In genomic region chr11:102827097-102827496, GRCm38 (mm10) we compare ENCODE assay signal across 35 mouse cellular contexts. TPM values are rescaled to one million over a fixed set of nuclear protein-coding genes. Genes with fewer than 3 reads are reported as not detected.
DNase-seq lines count a peak whose midpoint lies in the region; ATAC-seq and TF ChIP-seq lines count a peak whose summit lies in the region.
"Had no signal": no experiment of that assay in that cellular context is flagged by ENCODE, and none has a peak within 500 bp of the region (broad histone marks: within the 10 kb centered on the region; RNA-seq: fewer than 3 reads in every experiment).

No protein-coding gene starts in this region.

- peak overlapping the region; percentile 49 for H3K27ac ChIP-seq in gastrocnemius, adult 2 months
- 0 out of 4 replicates have a peak overlapping the region, but pooled peaks of 1 of the 2 experiments have one; percentile 0 for H3K27ac ChIP-seq in heart, embryonic 14.5 days (replicated peaks in 1 of 2; ENCODE audit: control insufficient read depth in 1 of 2, insufficient read depth in 1 of 2, low read depth in 2 of 2, low read length in 2 of 2)
- no peak overlapping the region for H3K27ac ChIP-seq in CH12.LX (ENCODE audit: insufficient read depth, low read depth)
- H3K27ac ChIP-seq: embryonic facial prominence, embryonic 15.5 days; forebrain, embryonic 15.5 days; hindbrain, embryonic 14.5 days; hindbrain, postnatal 0 days had no signal

- no peak overlapping the region for H3K4me2 ChIP-seq in heart, embryonic 14.5 days (ENCODE audit: low read length)
- no peak overlapping the region for H3K4me2 ChIP-seq in CH12.LX (ENCODE audit: insufficient read depth, low read depth, poor library complexity, severe bottlenecking)
- H3K4me2 ChIP-seq: embryonic facial prominence, embryonic 15.5 days; forebrain, embryonic 15.5 days; heart, embryonic 12.5 days; hindbrain, embryonic 14.5 days had no signal

- no peak for TF ChIP-seq POLR2A in CH12.LX (IDR thresholded peaks at IDR 0.05; ENCODE audit: low read depth, low read length)

- WGBS in heart, embryonic 14.5 days, result 51% methylated on average over 4 of the region's 4 CpGs

- H3K36me3 ChIP-seq in heart, embryonic 14.5 days (ENCODE audit: control insufficient read depth, insufficient read depth, low read length), result no peaks in the 10 kb centered on the region
- no peaks in the 10 kb centered on the region for H3K36me3 ChIP-seq in CH12.LX (replicated peaks in 1 of 2; ENCODE audit: control insufficient read depth in 1 of 2, insufficient read depth in 1 of 2, low read length in 1 of 2)
- H3K36me3 ChIP-seq: embryonic facial prominence, embryonic 15.5 days; forebrain, embryonic 15.5 days; heart, embryonic 12.5 days had no signal

- intact Hi-C loops in gastrocnemius, adult 2 months (cut with DNase I), result no loop called here
- intact Hi-C loops in gastrocnemius, postnatal 14 days (cut with DNase I; ENCODE audit: low total_unique reads), result no loop called here

- H3K27me3 ChIP-seq in heart, embryonic 14.5 days (ENCODE audit: control insufficient read depth, insufficient read depth, low read length), result no peaks in the 10 kb centered on the region
- H3K27me3 ChIP-seq in CH12.LX (replicated peaks), result peaks cover 39% of the 10 kb centered on the region
- H3K27me3 ChIP-seq: embryonic facial prominence, embryonic 15.5 days; forebrain, embryonic 15.5 days; heart, embryonic 12.5 days had no signal

- H3K9ac ChIP-seq in heart, embryonic 14.5 days (ENCODE audit: low read length), result peak overlapping the region; percentile 25; the same call in 1 of the 2 replicates
- H3K9ac ChIP-seq in CH12.LX (ENCODE audit: insufficient read depth, low read depth), result no peak overlapping the region
- H3K9ac ChIP-seq: embryonic facial prominence, embryonic 15.5 days; forebrain, embryonic 15.5 days; heart, embryonic 12.5 days; hindbrain, embryonic 14.5 days had no signal

- TF ChIP-seq EP300 in CH12.LX (IDR thresholded peaks at IDR 0.05; ENCODE audit: low read length), result peak; percentile 80

- in situ Hi-C loops in CH12.LX (cut with MboI; ENCODE audit: low pct_ligation_motif_present, low pct_unique_long_range_greater_than_20kb, low sequenced_read_pairs), result no loop called here

- no peak for DNase-seq in gastrocnemius, adult 2 months
- DNase-seq in gastrocnemius, postnatal 14 days, result no peak
- no peak for DNase-seq in heart, postnatal 4 days
- peak; percentile 43 for DNase-seq in CH12.LX (ENCODE audit: extremely low read depth)
- no peak for DNase-seq in adrenal gland, postnatal 14 days
- DNase-seq: adrenal gland, postnatal 10 days; cerebellum, adult 11-12 months; cerebellum, adult 8-10 months; cerebellum, postnatal 10 days; cerebellum, postnatal 36 days; embryo, embryonic 11 days; gastrocnemius, postnatal 10 days; heart, postnatal 10 days; heart, postnatal 36 days; kidney, adult 18-20 months; kidney, adult 9 months had no signal

- no peak for TF ChIP-seq RAD21 in CH12.LX (IDR thresholded peaks at IDR 0.05; ENCODE audit: low read depth, low read length)

- H3K9me3 ChIP-seq in heart, embryonic 14.5 days (ENCODE audit: control insufficient read depth, low read length), result no peaks in the 10 kb centered on the region
- peaks cover 7% of the 10 kb centered on the region for H3K9me3 ChIP-seq in CH12.LX (replicated peaks; ENCODE audit: low read length)
- H3K9me3 ChIP-seq: embryonic facial prominence, embryonic 15.5 days; forebrain, embryonic 15.5 days; heart, embryonic 12.5 days had no signal

- H3K4me1 ChIP-seq in heart, embryonic 14.5 days (ENCODE audit: control insufficient read depth in 2 of 2, insufficient read depth in 2 of 2, low read length in 2 of 2), result peaks cover 10 to 13% of the 10 kb centered on the region in 2 experiments; a peak in 3 of 4 replicates
- peaks cover 3 to 5% of the 10 kb centered on the region in 2 experiments; a peak in 3 of 4 replicates for H3K4me1 ChIP-seq in CH12.LX (ENCODE audit: control insufficient read depth in 1 of 2, insufficient read depth in 2 of 2)
- H3K4me1 ChIP-seq: embryonic facial prominence, embryonic 15.5 days; forebrain, embryonic 15.5 days had no signal

- TF ChIP-seq CTCF in gastrocnemius, adult 2 months (IDR thresholded peaks at IDR 0.05), result no peak
- TF ChIP-seq CTCF in CH12.LX (conservative IDR thresholded peaks at IDR 0.05 in 1 of 2, IDR thresholded peaks at IDR 0.05 in 1 of 2; ENCODE audit: low read depth in 2 of 2, low read length in 2 of 2), result no peak

- ATAC-seq in heart, embryonic 14.5 days (ENCODE audit: insufficient number of reproducible peaks, insufficient read depth, low FRiP score, low read depth), result no peak
- no peak for ATAC-seq in monocyte, adult 5-6 weeks (replicated peaks; ENCODE audit: insufficient number of reproducible peaks, low FRiP score, low TSS enrichment, poor library complexity, severe bottlenecking)
- ATAC-seq: CD4-positive, CD25-positive, alpha-beta regulatory T cell, adult 4 months; forebrain, embryonic 15.5 days; hindbrain, postnatal 0 days; inflammation-experienced regulatory T-cells, adult 6 months; intestine, embryonic 16.5 days had no signal

- no peak overlapping the region for H3K4me3 ChIP-seq in gastrocnemius, adult 2 months
- H3K4me3 ChIP-seq in heart, embryonic 14.5 days (ENCODE audit: control insufficient read depth in 1 of 2, insufficient read depth in 1 of 2, low read depth in 1 of 2, low read length in 2 of 2), result no peak overlapping the region
- no peak overlapping the region for H3K4me3 ChIP-seq in CH12.LX (replicated peaks in 1 of 3; ENCODE audit: low read depth in 2 of 3, low read length in 2 of 3, poor library complexity in 1 of 3)
- H3K4me3 ChIP-seq: embryonic facial prominence, embryonic 15.5 days; forebrain, embryonic 15.5 days; heart, embryonic 12.5 days had no signal

- dilution Hi-C loops in CH12.LX (cut with MboI; ENCODE audit: extremely low pct_ligation_motif_present, extremely low pct_unique_long_range_greater_than_20kb, low sequenced_read_pairs), result no loop called here

- no peaks in the 10 kb centered on the region for H3K79me2 ChIP-seq in CH12.LX (replicated peaks; ENCODE audit: control insufficient read depth, extremely low read depth, insufficient read depth, poor library complexity, severe bottlenecking)

TF ChIP-seq in CH12.LX, 34 proteins besides CTCF, POLR2A, EP300 and RAD21 (continues in another document):
- TF ChIP-seq ZMIZ1 (IDR thresholded peaks at IDR 0.05; ENCODE audit: low read depth, low read length) (no peak), MAFK (IDR thresholded peaks at IDR 0.05; ENCODE audit: insufficient replicate concordance, low read length) (no peak), E2F4 (IDR thresholded peaks at IDR 0.05; ENCODE audit: insufficient replicate concordance, low read depth, low read length) (no peak), KAT2A (IDR thresholded peaks at IDR 0.05; ENCODE audit: insufficient replicate concordance, low read length) (no peak), NRF1 (IDR thresholded peaks at IDR 0.05; ENCODE audit: low read depth, low read length) (no peak), JUND (conservative IDR thresholded peaks at IDR 0.05; ENCODE audit: low read depth, low read length) (peak; percentile 84), RCOR1 (conservative IDR thresholded peaks at IDR 0.05; ENCODE audit: low read depth, low read length) (no peak), CHD1 (IDR thresholded peaks at IDR 0.05; ENCODE audit: low read depth, low read length) (no peak)

RNA-seq across cellular contexts. Expression of gene Gjc1, which starts 7.6 kb away (rescaled TPM):
- 1 to 10 TPM; 4.4 to 6.4 TPM for total RNA-seq in gastrocnemius, adult 2 months (2021)
- total RNA-seq in gastrocnemius, postnatal 14 days (2021), result 10 to 100 TPM; 15.2 to 17.9 TPM
- 53.8 and 54.9 TPM in 2 replicates for polyA plus RNA-seq in heart, embryonic 14.5 days (2014; fragmentation: Nextera tagmentation; extraction: Ambion mirVana)
- total RNA-seq in heart, postnatal 4 days (2021), result 10 to 100 TPM; 78.3 to 83.0 TPM
- not detected in 2 replicates for total RNA-seq in CH12.LX (2012; rRNA removed)
- total RNA-seq in CH12.LX (2014; rRNA removed), result not detected in 2 replicates
- not detected in 2 replicates for polyA plus RNA-seq in CH12.LX (2012; ENCODE audit: insufficient read length, low read depth)
- 22.5 and 24.7 TPM in 2 replicates for total RNA-seq in adrenal gland, postnatal 14 days (2021)
- total RNA-seq in monocyte, adult 5-6 weeks (2017), result not detected in 3 replicates
- polyA plus RNA-seq: inflammation-experienced regulatory T-cells, adult 6 months had no signal

RNA-seq across cellular contexts. Expression of gene Higd1b, which starts 8.6 kb away (rescaled TPM):
- 1 to 10 TPM; 2.4 to 5.4 TPM for total RNA-seq in gastrocnemius, adult 2 months (2021)
- total RNA-seq in gastrocnemius, postnatal 14 days (2021), result 1 to 10 TPM; 4.8 to 8.3 TPM
- polyA plus RNA-seq in heart, embryonic 14.5 days (2014; fragmentation: Nextera tagmentation; extraction: Ambion mirVana), result 0.61 and 0.67 TPM in 2 replicates
- total RNA-seq in heart, postnatal 4 days (2021), result 1 to 10 TPM; 9.3 to 9.8 TPM
- total RNA-seq in CH12.LX (2012; rRNA removed) (not detected in 2 replicates), CH12.LX (2014; rRNA removed) (not detected in 2 replicates)
- not detected in 2 replicates for polyA plus RNA-seq in CH12.LX (2012; ENCODE audit: insufficient read length, low read depth)
- total RNA-seq in adrenal gland, postnatal 14 days (2021), result 3.8 and 4.1 TPM in 2 replicates
- total RNA-seq in monocyte, adult 5-6 weeks (2017), result not detected in 3 replicates
- polyA plus RNA-seq: C2C12; CD4-positive, CD25-positive, alpha-beta regulatory T cell, adult 4 months; embryonic facial prominence, embryonic 11.5 days; forebrain, embryonic 11.5 days; heart, embryonic 12.5 days; hindbrain, embryonic 11.5 days; inflammation-experienced regulatory T-cells, adult 6 months had no signal

RNA-seq across cellular contexts. Expression of gene Eftud2, which starts 53.7 kb away (rescaled TPM):
- total RNA-seq in gastrocnemius, adult 2 months (2021), result 10 to 100 TPM; 25.6 to 29.5 TPM
- total RNA-seq in gastrocnemius, postnatal 14 days (2021), result 10 to 100 TPM; 31.1 to 31.7 TPM
- 100 and 103 TPM in 2 replicates for polyA plus RNA-seq in heart, embryonic 14.5 days (2014; fragmentation: Nextera tagmentation; extraction: Ambion mirVana)
- total RNA-seq in heart, postnatal 4 days (2021), result 10 to 100 TPM; 71.6 to 78.1 TPM
- total RNA-seq in CH12.LX (2012; rRNA removed), result 216 and 259 TPM in 2 replicates
- total RNA-seq in CH12.LX (2014; rRNA removed), result 117 and 135 TPM in 2 replicates
- 403 and 410 TPM in 2 replicates for polyA plus RNA-seq in CH12.LX (2012; ENCODE audit: insufficient read length, low read depth)
- 79.9 and 96.2 TPM in 2 replicates for total RNA-seq in adrenal gland, postnatal 14 days (2021)
- total RNA-seq in monocyte, adult 5-6 weeks (2017), result 67.8 to 73.5 TPM (median 72.3 TPM) in 3 replicates

RNA-seq across cellular contexts. Expression of gene Ccdc103, which starts 53.9 kb away (rescaled TPM):
- not detected for total RNA-seq in gastrocnemius, adult 2 months (2021)
- not detected for total RNA-seq in gastrocnemius, postnatal 14 days (2021)
- 0.70 and 0.71 TPM in 2 replicates for polyA plus RNA-seq in heart, embryonic 14.5 days (2014; fragmentation: Nextera tagmentation; extraction: Ambion mirVana)
- total RNA-seq in heart, postnatal 4 days (2021), result under 1 TPM in 1 of 2 experiments, not detected in 1; 0.54 TPM
- total RNA-seq in CH12.LX (2012; rRNA removed) (0.38 and 0.42 TPM in 2 replicates), CH12.LX (2014; rRNA removed) (0.24 and 0.58 TPM in 2 replicates)
- polyA plus RNA-seq in CH12.LX (2012; ENCODE audit: insufficient read length, low read depth), result 0.20 TPM in 1 of 2 replicates, not detected in the other
- total RNA-seq in adrenal gland, postnatal 14 days (2021), result 0.38 and 0.59 TPM in 2 replicates
- not detected in 3 replicates for total RNA-seq in monocyte, adult 5-6 weeks (2017)
- total RNA-seq: gastrocnemius, postnatal 4 days; heart, adult 18-20 months; heart, postnatal 36 days had no signal
- polyA plus RNA-seq: CD4-positive, CD25-positive, alpha-beta regulatory T cell, adult 4 months; inflammation-experienced regulatory T-cells, adult 6 months had no signal

RNA-seq across cellular contexts. Expression of gene Fam187a, which starts 57.9 kb away (rescaled TPM):
- not detected for total RNA-seq in gastrocnemius, adult 2 months (2021)
- total RNA-seq in gastrocnemius, postnatal 14 days (2021), result not detected
- polyA plus RNA-seq in heart, embryonic 14.5 days (2014; fragmentation: Nextera tagmentation; extraction: Ambion mirVana), result not detected in 2 replicates
- not detected for total RNA-seq in heart, postnatal 4 days (2021)
- not detected in 2 replicates for total RNA-seq in CH12.LX (2012; rRNA removed)
- total RNA-seq in CH12.LX (2014; rRNA removed), result not detected in 2 replicates
- not detected in 2 replicates for polyA plus RNA-seq in CH12.LX (2012; ENCODE audit: insufficient read length, low read depth)
- not detected in 2 replicates for total RNA-seq in adrenal gland, postnatal 14 days (2021)
- total RNA-seq in monocyte, adult 5-6 weeks (2017), result not detected in 3 replicates
- total RNA-seq: adrenal gland, adult 18-20 months; adrenal gland, postnatal 10 days; adrenal gland, postnatal 4 days; ES-E14; gastrocnemius, postnatal 10 days; gastrocnemius, postnatal 4 days; heart, adult 18-20 months; heart, postnatal 10 days; heart, postnatal 36 days; hindbrain, postnatal 0 days had no signal
- polyA plus RNA-seq: CD4-positive, CD25-positive, alpha-beta regulatory T cell, adult 4 months; embryonic facial prominence, embryonic 11.5 days; embryonic facial prominence, embryonic 15.5 days; forebrain, embryonic 11.5 days; forebrain, embryonic 15.5 days; heart, embryonic 12.5 days; hindbrain, embryonic 11.5 days; hindbrain, postnatal 0 days; inflammation-experienced regulatory T-cells, adult 6 months; intestine, embryonic 16.5 days had no signal
